Mouse (Mus musculus): ENCODE measurements around the gene Sorl1.
"Not testable (repeated sequence)": the region's sequence is repeated elsewhere in the genome, so short reads cannot be mapped to it uniquely, and the experiment has no call there.

Gene Sorl1

DNA sequence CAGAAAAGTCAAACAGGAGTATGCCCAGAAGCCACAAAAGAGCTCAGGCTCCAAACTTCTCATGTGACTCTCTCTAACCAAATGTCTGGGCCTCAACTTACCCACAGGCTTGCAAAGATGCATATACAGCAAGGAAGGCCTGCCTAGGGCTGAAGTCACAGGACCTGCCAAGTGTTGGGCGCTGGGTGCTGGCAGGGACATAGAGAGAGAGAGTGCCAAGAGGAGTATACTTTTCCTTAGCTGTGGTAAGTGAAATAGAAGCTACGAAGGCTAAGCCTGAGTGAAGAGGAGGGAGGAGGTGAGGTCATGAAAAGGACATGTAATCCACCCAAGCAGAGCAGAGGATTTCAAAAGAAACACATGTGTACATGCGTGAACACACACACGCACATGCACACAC lies 32.5 kb downstream of the Sorl1 start:
- DNase-seq, result no peak

DNA sequence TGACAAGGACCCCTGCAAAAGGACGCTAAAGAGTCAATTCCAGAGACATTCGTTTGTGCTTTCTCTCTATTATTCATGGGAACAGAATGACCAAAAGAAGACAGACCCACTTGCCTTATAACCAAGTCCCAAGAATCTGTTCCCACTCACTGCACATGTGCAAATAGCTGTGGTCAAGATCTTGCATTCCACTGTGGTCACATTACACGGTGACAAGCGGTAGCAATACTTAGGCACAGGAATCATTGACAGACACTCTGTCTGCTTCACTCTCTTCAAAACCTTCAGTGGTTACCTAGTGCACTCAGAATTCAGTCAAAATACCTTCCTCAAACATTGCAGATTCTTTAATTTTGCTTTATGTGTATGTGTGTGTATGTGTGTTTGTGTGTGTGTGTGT lies 36.2 kb downstream of the Sorl1 start:
- no peak for DNase-seq

DNA sequence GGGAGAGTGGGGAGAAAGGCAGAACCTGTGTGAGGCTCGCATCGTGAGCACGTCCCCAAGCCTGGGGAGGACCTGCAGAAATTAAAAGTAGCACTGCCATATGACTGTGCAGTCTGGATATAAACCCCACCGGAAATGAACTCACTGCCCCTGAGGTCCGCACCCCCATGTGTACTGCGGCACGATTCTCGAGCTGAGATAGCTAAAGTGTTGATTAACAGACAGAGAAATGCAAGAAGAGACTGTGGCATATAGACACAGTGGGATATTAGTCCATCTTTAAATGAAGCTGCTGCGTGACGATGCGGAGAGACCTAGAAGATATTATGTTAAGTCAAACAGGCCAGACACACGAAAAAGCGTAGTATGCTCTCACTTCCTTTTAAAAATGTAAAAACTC lies 38.1 kb downstream of the Sorl1 start:
- no peak for DNase-seq

DNA sequence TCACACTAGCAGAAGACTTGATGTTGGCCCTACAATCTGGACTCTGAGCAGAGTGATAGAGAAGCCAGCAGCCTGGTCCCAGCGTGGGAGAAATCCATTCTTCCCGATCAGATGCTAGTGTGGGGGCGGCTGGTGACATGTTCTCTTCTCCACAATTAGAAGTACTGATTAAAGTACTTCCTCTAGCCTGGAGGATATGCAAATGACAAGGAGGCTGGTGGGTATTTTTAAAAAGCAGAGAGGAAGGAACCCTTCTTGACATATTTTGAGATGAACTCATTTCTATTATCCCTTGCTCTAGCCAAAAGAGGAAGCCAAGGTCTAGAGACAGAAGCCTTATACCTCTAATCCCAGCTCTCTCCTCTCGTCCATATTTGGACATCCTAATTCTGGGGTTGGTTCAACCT lies 40.4 kb downstream of the Sorl1 start:
- DNase-seq, result no peak

DNA sequence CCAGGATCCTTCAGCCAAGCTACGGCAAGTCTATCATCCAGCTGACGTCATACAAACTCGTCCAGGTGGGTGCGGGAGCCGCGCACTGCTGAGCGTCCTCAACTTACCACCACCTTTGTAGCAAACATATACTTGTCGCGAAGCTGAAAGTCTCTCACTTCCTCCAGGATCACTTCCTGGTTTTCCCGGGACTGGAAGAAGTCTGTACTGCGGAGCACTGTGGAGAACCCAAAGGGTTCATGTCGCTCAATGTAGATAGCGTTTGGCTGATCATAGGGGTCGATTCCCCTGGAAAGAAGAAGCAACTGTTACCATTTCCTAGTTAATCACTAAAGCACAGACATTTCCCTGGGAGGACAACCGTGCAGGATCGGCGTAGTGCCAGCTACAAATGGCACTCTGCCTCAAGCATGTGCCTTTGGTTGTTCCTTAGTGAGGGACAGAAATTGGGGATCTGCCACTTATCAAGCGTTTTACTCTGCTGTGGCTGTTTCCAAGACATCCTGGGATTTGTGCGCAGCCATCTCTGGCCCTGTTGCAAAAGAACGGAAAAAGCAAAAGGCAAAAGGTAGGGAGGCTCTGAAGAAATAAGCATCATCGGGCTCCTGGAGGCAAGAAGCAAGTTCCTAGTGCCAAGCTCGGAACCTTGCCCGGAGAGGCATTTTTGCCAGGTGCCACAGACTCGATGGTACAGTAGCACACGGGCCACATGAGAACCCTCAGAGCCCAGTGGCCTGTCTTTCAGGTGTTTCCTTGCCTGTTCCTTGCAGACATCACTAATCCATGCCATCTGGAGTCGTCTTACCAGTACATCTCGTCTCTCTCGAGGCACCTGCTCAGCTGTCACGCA lies 42.2 kb downstream of the Sorl1 start:
- DNase-seq, result no peak

DNA sequence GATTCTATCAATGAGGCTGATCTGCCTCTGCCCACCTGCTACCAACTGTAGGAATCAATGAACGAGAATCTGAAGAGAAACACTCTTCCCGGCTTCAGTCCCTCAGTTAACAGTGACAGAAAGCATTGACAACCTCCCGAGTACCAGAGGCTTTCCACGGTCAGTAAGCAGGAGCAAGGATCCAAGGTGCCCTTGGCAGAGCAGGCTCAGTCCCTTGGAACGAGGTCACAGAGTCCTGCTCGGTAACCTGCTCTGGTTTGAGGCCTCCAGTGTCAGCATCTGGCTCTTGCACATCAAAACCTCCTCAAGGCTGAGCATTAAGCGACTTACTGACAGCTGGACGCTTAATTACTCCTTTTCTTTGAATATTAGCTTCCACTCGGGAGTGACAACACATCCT lies 43.4 kb downstream of the Sorl1 start:
- no peak for DNase-seq

DNA sequence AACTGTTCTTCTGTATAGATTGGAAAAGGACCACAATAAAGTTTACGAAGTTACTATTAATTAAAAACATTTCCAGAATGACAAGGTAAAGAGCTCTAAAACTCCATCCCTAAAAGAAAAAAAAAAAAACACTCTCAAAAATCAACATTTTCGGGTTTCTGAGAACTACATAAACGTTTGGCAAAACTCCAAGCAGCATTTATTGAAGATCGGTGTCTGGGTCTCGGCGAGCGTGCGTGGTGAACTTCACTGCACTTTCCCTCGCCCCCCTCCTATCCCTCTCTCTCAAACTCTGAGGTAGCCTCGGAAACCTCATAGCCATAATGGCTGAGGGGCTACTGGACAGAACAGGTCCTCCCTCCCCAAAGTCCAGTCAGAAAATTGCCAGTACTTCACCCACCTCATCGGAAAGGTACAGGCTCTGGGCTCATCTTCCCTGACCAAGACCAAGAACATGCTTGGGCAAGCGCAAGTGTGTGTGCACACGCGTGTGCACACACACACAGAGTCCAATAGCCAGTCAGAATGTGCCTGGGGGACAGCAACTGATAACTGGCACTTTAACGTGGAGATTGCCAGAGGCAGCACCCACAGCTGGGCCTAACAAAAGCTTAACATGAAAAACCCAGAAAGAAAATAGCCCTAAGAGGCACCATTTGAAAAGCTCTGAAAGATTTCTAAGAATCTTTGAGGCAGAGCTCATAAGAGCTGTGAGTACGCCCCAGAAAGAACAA lies 46.8 kb downstream of the Sorl1 start:
- DNase-seq, result no peak

DNA sequence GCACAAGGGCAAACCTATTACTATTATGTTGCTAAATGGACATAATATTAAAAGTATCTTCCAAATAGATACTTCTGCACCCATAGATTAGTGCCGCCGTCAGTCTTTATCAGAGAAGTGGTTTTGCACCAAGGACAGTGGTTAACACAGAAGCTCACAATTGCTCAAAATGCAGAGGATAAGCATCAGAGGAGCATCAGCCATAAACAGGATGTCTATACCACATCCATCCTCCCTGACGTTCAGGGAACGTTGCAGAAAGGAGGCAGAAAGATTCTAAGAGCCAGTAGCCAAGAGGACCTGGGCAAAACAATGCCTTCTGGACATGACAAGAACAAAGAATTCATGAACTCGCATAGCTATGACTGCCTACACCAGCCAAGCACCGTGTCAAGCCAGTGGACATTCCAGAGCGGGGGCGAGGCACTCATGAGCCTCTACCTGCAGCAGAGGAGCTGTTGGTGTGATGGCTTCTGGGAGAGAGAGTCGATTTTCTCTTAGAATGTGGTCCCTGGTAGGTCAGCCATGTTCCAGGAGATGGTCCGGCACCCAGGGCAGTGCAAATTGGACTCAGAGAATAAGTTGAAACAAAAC lies 47.7 kb downstream of the Sorl1 start:
- no peak for DNase-seq

DNA sequence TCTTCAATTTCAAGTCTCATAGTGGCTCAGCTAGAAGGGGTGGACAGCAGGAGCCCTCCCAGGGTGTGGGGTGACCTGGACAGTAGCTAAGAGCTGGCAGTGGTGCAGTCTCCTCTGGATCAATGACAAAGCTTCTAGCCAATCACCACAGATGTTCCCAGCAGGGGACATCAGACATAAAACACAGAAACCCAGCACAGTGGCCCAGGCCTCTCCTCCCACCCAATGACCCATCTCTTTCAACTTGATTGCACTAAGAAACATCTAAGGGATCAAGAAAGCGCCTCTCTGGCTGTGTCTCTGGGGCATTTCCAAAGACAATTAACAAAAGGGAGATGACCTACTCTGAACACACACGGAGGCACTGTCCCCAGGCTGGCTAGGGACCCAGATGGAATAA lies 48.9 kb downstream of the Sorl1 start:
- no peak for DNase-seq

DNA sequence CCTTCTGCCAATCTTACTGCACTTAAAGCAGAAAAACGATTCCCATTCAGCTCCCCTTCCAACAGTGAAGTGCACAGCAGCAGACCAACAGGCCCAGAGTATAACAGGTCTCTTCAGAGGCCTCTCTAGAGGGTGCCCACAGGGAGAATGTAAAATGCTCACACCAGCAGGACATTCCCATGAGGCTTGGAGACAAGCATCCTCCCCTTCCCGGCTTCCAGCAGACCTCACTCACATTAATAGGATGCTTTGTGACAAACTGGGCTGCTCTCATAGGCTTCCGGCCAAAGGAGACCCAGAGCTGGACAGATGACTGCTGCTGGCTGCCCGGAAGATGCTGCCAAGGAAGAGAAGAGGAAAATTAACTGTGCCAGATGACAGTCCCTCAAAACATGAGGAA lies 52.1 kb downstream of the Sorl1 start:
- DNase-seq, result no peak

DNA sequence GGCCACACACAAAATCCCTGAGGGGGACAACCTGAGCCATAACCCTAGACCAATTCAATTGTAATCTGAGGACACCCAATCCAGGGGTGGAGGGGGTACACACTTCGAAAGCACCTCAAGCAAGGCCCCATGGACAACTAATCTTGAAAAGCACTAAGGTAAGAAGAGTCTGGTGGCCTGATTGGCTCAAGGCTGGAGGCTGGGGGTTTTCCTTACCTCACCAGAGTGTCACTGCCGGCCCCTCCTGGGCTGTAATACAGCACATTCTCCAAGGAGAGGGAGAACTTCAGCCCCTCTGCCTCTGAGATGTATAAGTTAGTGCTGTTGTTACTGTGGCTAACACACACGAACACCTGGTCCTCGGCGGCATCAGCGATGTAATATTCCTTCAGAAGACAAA lies 53.2 kb downstream of the Sorl1 start:
- DNase-seq, result no peak

DNA sequence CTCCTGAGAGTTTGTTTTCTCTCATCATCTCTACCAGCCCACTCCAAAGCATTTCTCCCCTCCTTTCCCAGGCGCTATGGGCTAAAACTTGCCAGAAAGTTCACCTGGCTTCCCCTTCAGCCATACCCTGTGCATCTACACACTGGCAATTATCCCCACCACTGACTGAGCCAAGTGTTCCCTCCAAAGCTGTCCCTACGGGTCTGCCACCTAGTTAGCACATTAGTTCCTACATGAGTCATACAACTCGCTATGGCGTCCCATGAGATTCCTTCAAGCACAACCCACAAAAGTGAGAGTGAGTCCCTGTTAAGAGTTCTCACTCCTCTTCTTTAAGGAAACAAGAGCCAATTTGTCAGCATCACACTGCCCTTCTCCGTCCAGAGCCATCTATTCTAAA lies 54.6 kb downstream of the Sorl1 start:
- no peak for DNase-seq

DNA sequence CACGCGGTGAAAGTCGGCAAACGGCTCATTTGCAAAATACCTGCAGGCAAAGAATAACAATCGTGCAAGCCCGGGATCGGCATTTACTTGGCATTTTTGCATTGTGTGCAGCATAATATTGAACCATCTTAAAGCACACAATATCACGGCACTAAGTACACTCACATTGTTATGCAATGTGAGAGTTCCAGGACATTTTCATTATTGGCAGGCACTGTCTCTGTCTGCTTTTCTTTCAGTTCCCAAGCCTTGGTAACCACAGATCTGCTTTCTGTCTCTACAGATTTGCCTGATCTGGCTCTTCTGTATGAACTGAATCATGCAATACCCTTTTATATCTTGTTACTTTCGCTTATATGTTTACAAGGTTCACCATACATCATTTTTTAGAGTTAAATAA lies 56.1 kb downstream of the Sorl1 start:
- DNase-seq, result no peak

DNA sequence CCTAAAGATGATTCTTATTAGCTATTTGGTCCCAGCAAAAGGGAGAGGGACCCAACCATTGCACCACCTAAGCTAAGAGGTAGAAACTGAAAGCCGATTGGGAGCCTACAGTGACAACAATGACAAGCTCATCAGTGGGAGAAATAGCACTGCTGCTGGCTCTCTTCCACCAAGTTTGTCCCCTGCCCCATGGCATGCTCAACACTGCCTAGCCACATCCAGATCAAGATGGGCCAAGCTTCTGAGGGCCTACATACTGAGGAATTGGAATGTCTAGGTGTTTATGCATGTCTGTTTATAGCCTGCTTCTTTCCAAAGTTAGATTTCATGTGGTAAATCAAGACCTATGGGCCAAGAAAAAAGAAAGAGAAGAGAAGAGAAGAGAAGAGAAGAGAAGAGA lies 58.3 kb downstream of the Sorl1 start:
- no peak for DNase-seq

DNA sequence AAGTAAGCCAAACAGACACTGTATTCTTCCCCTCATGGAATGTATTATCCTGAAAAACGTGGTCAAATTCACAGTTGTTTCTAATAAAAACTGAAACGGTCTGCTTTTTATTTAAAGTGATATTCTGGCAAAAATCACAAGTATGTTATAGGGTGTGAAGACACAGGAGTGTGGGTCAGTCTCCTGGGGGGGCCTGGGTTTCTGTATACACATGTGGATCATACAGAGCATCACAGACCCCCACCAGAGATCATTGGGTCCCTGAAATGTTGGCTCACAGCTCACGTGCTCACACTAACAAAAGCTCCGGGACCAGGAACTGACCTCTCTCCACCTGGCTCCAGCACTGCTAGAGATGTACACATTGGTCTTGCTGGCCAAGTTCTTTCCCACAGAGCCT lies 60.7 kb downstream of the Sorl1 start:
- DNase-seq, result no peak

DNA sequence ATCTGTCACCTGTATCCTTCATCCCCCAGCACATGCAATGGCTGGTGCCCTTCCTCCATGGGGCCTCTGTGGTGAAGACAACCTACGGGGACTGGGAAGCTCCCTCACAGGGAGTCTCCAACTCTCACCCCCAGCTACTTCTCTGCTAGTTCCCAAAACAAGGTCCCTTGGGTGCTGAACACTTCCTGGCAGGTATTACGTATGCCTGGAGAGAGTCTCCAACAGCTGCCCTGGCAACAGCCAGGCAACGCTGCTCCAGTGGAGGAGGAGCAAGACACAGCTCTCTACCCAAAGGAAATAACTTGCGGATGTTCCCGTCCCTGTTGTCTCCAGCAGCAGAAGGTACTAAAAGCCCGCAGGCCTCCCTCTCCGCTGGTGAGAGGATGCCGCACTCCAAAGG lies 61.8 kb downstream of the Sorl1 start:
- no peak for DNase-seq

DNA sequence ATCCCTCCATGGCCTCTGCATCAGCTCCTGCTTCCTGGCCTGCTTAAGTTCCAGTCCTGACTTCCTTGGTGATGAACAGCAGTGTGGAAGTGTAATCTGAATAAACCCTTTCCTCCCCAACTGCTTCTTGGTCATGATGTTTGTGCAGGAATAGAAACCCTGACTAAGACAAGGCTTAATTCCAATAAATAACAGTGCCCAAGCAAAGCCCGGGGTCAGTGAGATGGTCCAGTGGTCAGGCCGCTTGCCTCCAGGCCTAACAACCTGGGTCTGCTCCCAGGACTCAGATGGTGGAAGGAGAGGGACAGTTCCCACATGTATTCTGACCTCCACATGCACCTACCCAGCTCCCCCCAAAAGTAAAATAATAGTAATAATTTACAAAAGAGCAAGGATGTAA lies 65.1 kb downstream of the Sorl1 start:
- DNase-seq, result not testable (repeated sequence)

DNA sequence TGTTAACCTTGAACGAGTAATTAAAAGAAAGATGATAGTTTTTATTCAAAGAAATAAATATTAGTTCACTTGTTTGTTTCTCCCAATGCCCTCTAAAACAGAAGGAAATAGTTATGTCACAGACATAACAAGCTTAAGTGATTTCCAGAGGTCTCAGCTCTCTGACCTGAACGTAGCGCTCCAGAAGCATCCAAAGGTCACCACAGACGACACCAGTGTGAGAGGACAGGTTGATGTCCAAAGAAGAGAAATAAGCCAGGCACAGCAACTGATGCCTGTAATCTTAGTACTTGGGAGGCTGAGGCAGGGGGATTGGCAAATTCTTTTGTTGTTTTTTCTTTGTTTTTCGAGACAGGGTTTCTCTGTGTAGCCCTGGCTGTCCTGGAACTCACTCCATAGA lies 67.5 kb downstream of the Sorl1 start:
- DNase-seq, result no peak

DNA sequence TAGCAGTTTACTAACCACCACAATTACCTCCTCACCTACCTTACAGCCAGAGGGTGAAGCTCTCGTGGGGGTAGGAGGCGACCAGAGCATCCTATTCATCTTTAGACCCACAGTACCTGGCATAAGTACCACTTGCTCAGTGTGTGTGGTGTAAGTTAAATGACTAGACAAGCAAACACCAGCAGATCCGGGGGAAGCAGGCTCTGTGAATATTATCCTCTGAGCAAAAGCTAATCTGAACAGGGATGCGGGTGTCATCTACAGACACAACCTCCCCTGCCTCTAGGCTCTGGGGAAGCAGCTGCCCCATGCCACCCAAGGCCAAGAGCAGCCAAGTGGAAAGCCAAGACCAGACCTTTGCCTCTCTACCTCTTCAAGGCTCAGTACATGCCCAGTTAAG lies 68.7 kb downstream of the Sorl1 start:
- DNase-seq, result no peak

DNA sequence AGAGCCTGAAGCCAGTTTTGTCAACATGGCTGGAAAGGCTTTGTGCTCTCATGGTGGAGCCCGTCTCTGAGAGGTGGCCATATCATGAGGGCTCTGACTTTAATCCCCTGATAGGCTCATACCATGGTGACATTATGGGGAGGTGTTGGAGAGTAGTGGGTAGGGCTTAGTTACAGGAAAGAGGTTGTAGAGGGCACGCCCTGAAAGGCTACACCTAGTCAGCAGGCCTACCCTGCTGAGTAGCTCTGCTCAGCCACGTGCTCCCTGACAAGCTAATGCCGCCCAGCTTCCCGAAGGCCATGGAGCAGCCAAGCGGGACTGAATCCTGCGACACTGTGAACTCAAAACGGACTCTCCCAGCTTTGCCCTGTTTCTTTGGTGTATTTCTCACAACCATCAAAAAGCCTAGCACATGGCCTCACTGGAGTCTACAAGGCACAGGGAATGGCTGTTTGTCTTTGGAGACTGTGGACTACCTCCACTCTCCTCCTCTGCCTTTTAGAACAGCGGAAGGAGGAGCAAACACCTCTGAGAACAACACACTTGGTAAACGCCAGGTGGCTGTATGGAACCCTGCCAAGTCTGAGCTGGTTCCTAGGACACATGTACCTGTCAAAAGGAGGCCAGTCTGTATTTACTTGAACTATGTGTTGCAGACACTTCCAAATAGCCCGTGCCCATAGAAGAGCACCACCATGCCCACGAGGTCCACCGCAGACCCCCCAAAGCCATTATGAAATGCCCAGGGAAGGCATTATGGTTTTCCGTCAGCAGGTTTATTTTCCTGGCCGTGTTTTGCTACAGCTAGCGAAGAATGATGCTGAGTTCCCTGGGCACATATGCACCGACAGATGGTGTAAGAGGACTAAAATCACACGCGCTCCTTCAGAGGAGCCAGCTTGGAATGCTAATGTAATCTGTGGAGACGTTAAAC lies 69.5 kb downstream of the Sorl1 start:
- no peak for DNase-seq

DNA sequence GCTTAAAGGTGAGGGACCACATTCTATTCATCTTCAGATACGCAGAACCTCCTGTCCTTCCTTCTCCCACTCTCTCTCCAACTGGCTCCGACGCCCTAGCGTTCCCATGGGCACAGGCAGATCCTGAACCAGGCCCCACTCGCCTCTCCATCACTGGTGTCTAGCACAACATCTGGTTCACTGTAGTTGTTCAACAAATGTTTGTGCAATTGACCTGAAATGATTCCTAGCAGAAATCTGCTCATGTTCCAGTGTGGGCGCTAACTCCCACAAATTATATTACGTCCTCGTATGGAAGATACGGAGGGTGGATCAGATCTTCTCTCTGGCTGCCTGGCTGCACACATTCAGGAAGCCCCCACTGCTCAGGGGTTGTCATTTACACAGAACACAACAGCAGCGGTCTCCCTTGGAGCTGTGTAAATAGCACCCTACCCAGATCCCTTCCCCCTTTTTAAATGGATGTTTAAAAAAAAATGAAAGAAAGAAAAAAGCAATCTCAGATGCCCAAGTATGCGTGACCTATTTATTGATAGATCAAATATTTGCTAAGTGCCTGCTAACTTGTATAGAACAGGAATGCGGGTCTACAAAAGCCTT lies 70.4 kb downstream of the Sorl1 start:
- no peak for DNase-seq

DNA sequence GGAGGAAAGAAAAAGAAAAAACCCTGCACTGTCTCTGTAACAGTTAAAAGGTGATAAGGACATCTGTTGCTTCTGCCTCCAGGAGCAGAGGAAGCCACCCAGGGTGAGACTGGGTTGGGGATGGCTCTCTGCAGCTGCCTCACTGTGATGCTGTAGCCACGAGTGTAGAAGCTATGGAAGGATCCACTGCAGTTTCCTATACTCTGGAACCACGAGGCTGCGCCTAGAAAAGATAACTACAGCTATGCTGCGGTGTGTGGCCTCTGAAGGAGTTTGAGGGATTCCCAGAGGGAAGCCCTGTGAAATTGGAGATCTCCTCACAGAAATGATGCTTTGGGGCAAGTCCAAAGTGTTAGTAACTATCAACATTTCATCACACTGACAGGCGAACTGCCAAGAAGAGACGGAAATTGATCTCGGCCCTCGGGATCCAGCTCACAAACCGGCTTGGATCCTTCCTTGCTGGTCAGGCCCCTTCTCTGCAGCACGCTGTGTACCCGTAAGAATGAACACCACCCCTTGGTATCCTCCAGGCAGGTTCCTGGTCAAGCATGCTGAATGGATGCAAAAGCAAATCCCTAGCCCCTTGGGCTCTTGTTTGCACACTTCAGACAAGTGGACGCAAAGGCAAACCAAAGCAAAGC lies 71.3 kb downstream of the Sorl1 start:
- no peak for DNase-seq
